Mouse (Mus musculus) neural tube, embryonic 14.5 days (tissue): Measurements from ENCODE around the gene Fam129a. TPM values are rescaled to one million over a fixed set of nuclear protein-coding genes. Genes with fewer than 3 reads are reported as not detected.

Source experiments
- ATAC-seq: fragments of 200-750 bp; cut with Nextera tagmentation; 2 replicates; pipeline ENCODE4 v1.8.0; 2017; ENCODE audit warnings: low read depth, mild to moderate bottlenecking, moderate TSS enrichment, moderate library complexity
- H3K27ac ChIP-seq: fragments of 300-500 bp; sonication (generic); 2 replicates; pipeline ENCODE4 v1.5.1; 2014; ENCODE audit warnings: low read depth, mild to moderate bottlenecking, control low read depth, low read length, moderate library complexity, mixed read lengths
- H3K27me3 ChIP-seq: fragments of 300-500 bp; sonication (generic); 2 replicates; pipeline ENCODE4 v1.6.1; 2014; ENCODE audit warnings: low read length; ENCODE audit not compliant: control insufficient read depth, insufficient read depth
- H3K36me3 ChIP-seq: fragments of 300-500 bp; sonication (generic); 2 replicates; pipeline ENCODE4 v1.6.1; 2014; ENCODE audit warnings: low read length, mixed read lengths; ENCODE audit not compliant: control insufficient read depth, insufficient read depth
- H3K4me1 ChIP-seq: fragments of 300-500 bp; sonication (generic); 2 replicates; pipeline ENCODE4 v1.6.1; 2014; ENCODE audit warnings: low read length; ENCODE audit not compliant: control insufficient read depth, insufficient read depth
- H3K4me2 ChIP-seq: fragments of 300-500 bp; sonication (generic); 2 replicates; pipeline ENCODE4 v1.6.1; 2014; ENCODE audit warnings: mild to moderate bottlenecking, low read depth, low read length, control low read depth
- H3K4me3 ChIP-seq: fragments of 300-500 bp; sonication (generic); 2 replicates; pipeline ENCODE4 v1.5.1; 2014; ENCODE audit warnings: low read depth, low read length, control low read depth, mixed read lengths
- H3K9ac ChIP-seq: fragments of 300-500 bp; sonication (generic); replicated peaks from 2 replicates; pipeline ENCODE4 v1.6.1; 2014; ENCODE audit warnings: low read depth, mild to moderate bottlenecking, control low read depth, low read length, mixed read lengths
- H3K9me3 ChIP-seq: fragments of 300-500 bp; sonication (generic); 2 replicates; pipeline ENCODE4 v1.6.1; 2016; ENCODE audit warnings: low read length; ENCODE audit not compliant: control insufficient read depth
- WGBS: fragments of 180-500 bp; shearing (Covaris S2); extraction: QIAGEN DNeasy Blood & Tissue Kit; methylation state at CpG from one replicate; pipeline ENCODE4 v1.1.7; 2014; 5-methylcytosine and 5-hydroxymethylcytosine counted together
- polyA plus RNA-seq: library from polyadenylated mRNA; unstranded; fragments of >200 nt; fragmentation: Nextera tagmentation; extraction: Ambion mirVana; gene quantifications from 2 replicates; pipeline ENCODE4 v1.2.1, GENCODE M21; 2014

The Fam129a gene
- polyA plus RNA-seq, 1 experiment from 2014 or later, result 2.4 TPM

- Histone ChIP-seq H3K27ac (no peak overlapping the region; the same call in 1 of the 2 replicates), H3K4me2 (no peak overlapping the region), H3K9me3 (no peaks in the 10 kb centered on the region), H3K27me3 (no peaks in the 10 kb centered on the region), H3K4me3 (no peak overlapping the region), H3K9ac (no peak overlapping the region), H3K4me1 (peaks cover 4% of the 10 kb centered on the region; the same call in 1 of the 2 replicates), H3K36me3 (no peaks in the 10 kb centered on the region)
- ATAC-seq, result peak; percentile 41; the same call in 1 of the 2 replicates
- WGBS, result 41% methylated on average over 7 of the region's 7 CpGs
Observed at GRCm38 (mm10) chr1:151629591-151630250, 58.7 kb downstream of the Fam129a start.

- Histone ChIP-seq H3K4me3 (no peak overlapping the region), H3K9ac (no peak overlapping the region), H3K9me3 (no peaks in the 10 kb centered on the region), H3K27me3 (no peaks in the 10 kb centered on the region), H3K36me3 (no peaks in the 10 kb centered on the region), H3K4me2 (no peak overlapping the region), H3K4me1 (peaks cover 4% of the 10 kb centered on the region; the same call in 1 of the 2 replicates), H3K27ac (no peak overlapping the region)
- 53% methylated on average over 2 of the region's 2 CpGs for WGBS
- peak; percentile 42; the same call in 1 of the 2 replicates for ATAC-seq
Observed at GRCm38 (mm10) chr1:151630251-151630628, 59.3 kb downstream of the Fam129a start.

- Histone ChIP-seq H3K4me1 (peaks cover 4% of the 10 kb centered on the region; the same call in 1 of the 2 replicates), H3K4me2 (no peak overlapping the region), H3K36me3 (no peaks in the 10 kb centered on the region), H3K27ac (no peak overlapping the region), H3K9ac (no peak overlapping the region), H3K4me3 (no peak overlapping the region), H3K27me3 (no peaks in the 10 kb centered on the region), H3K9me3 (no peaks in the 10 kb centered on the region)
- WGBS, result 39% methylated on average over 2 of the region's 2 CpGs
- no peak for ATAC-seq
Observed at GRCm38 (mm10) chr1:151631061-151631460, 60.1 kb downstream of the Fam129a start.

GRCm38 (mm10) chr1:151631703-151632294 is 60.8 kb downstream of the Fam129a start:
- no peaks in the 10 kb centered on the region for H3K9me3 ChIP-seq
- no peak overlapping the region for H3K4me2 ChIP-seq
- peaks cover 4% of the 10 kb centered on the region; the same call in 1 of the 2 replicates for H3K4me1 ChIP-seq
- H3K27ac ChIP-seq, result no peak overlapping the region
- no peaks in the 10 kb centered on the region for H3K36me3 ChIP-seq
- no peak overlapping the region for H3K4me3 ChIP-seq
- no peaks in the 10 kb centered on the region for H3K27me3 ChIP-seq
- peak; percentile 57; the same call in 1 of the 2 replicates for ATAC-seq
- 51% methylated on average over 11 of the region's 11 CpGs for WGBS
- no peak overlapping the region for H3K9ac ChIP-seq

GRCm38 (mm10) chr1:151632567-151633356 is 61.8 kb downstream of the Fam129a start:
- no peak overlapping the region for H3K9ac ChIP-seq
- H3K4me1 ChIP-seq, result peaks cover 4% of the 10 kb centered on the region; the same call in 1 of the 2 replicates
- no peak overlapping the region for H3K4me2 ChIP-seq
- H3K4me3 ChIP-seq, result no peak overlapping the region
- no peaks in the 10 kb centered on the region for H3K9me3 ChIP-seq
- no peaks in the 10 kb centered on the region for H3K27me3 ChIP-seq
- ATAC-seq, result no peak
- H3K27ac ChIP-seq, result no peak overlapping the region
- WGBS, result 96% methylated on average over 7 of the region's 7 CpGs
- no peaks in the 10 kb centered on the region for H3K36me3 ChIP-seq

- WGBS, result 90% methylated on average over 3 of the region's 3 CpGs
Observed at GRCm38 (mm10) chr1:151636637-151637036, 65.7 kb downstream of the Fam129a start.

GRCm38 (mm10) chr1:151637351-151637922 is 66.5 kb downstream of the Fam129a start:
- H3K4me3 ChIP-seq, result no peak overlapping the region
- H3K27ac ChIP-seq, result no peak overlapping the region
- H3K9ac ChIP-seq, result no peak overlapping the region
- H3K9me3 ChIP-seq, result no peaks in the 10 kb centered on the region
- no peaks in the 10 kb centered on the region for H3K27me3 ChIP-seq
- no peaks in the 10 kb centered on the region for H3K36me3 ChIP-seq
- no peak for ATAC-seq
- H3K4me2 ChIP-seq, result no peak overlapping the region
- H3K4me1 ChIP-seq, result no peaks in the 10 kb centered on the region
- 93% methylated on average over 9 of the region's 9 CpGs for WGBS

More at GRCm38 (mm10) chr1:151636637-151637036, 65.7 kb downstream of the Fam129a start:
- no peaks in the 10 kb centered on the region for H3K9me3 ChIP-seq
- H3K4me1 ChIP-seq, result no peaks in the 10 kb centered on the region
- no peak overlapping the region for H3K4me3 ChIP-seq
- no peak overlapping the region for H3K9ac ChIP-seq
- ATAC-seq, result no peak
- no peak overlapping the region for H3K4me2 ChIP-seq
- H3K36me3 ChIP-seq, result no peaks in the 10 kb centered on the region
- H3K27ac ChIP-seq, result no peak overlapping the region
- H3K27me3 ChIP-seq, result no peaks in the 10 kb centered on the region

GRCm38 (mm10) chr1:151638357-151638756 is 67.4 kb downstream of the Fam129a start:
- no peak overlapping the region for H3K4me3 ChIP-seq
- H3K27ac ChIP-seq, result no peak overlapping the region
- H3K27me3 ChIP-seq, result no peaks in the 10 kb centered on the region
- H3K4me1 ChIP-seq, result no peaks in the 10 kb centered on the region
- ATAC-seq, result no peak
- no peak overlapping the region for H3K9ac ChIP-seq
- WGBS, result 88% methylated on average over 5 of the region's 5 CpGs
- no peaks in the 10 kb centered on the region for H3K9me3 ChIP-seq
- H3K36me3 ChIP-seq, result no peaks in the 10 kb centered on the region
- no peak overlapping the region for H3K4me2 ChIP-seq
